Mouse (Mus musculus): ENCODE results near the gene Apoa4.

- TF ChIP-seq POLR2A (IDR thresholded peaks at IDR 0.05; ENCODE audit: borderline replicate concordance, low read depth, low read length) (no peak), CTCF (IDR thresholded peaks at IDR 0.05; ENCODE audit: low read depth, low read length) (no peak)
Observed at GRCm38 (mm10) chr9:46235596-46235648, 5.1 kb upstream of the Apoa4 start, which contains the start of gene Apoc3.
